Mouse (Mus musculus): ENCODE measurements around the gene Ifi203.
"Not testable (repeated sequence)": the region's sequence is repeated elsewhere in the genome, so short reads cannot be mapped to it uniquely, and the experiment has no call there.

Ifi203 gene

DNA sequence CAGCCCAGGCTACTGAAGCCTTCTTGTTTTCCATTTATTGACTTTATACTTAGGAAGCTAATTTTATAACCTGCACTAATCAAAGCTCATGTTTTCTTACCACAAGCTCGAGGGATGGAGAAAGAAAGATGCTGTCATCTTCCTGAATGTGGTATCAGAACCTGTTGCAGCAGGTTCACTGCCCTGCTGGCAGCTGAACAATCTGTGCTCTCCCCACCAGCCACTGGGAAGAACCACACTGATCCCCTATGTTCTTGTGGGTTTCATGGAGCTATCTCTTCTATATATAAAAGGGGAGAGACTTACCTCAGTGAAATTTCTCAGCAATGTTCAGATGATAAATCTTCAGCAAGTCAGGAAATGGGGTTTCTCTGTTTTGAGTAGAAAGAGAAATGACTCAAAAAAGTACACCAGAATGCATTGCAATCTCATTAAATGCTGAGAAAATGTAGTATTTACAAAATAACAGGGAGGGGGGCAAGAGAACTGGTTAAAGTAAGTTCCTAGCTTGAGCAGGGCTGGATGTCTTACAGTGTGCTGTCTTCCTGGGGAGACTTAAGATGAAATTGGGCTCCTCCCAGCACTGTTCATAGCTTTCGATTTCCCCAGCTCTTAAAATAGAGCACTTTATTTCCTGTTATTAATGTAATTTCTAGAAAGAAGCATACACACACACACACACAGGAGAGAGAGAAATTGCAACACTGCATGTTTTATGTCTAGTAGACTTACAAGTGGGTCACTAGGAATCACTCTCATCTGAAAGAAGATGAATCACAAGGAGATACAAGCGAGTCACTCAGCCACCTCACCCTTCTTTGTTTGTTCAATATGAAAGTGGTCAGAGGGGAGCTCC lies at the start of gene Ifi203, which contains the start of gene Mndal:
TSS of gene Ifi203 (minus strand) at position 749 of the 856 bp plus-strand sequence.
TSS of gene Mndal (minus strand) at position 568 of the 856 bp plus-strand sequence.
- DNase-seq (ENCODE audit: extremely low read depth, low read depth, low spot score): not testable (repeated sequence)

- not testable (repeated sequence) for DNase-seq (ENCODE audit: extremely low read depth, low read depth, low spot score)
These were observed 40.3 kb upstream of the Ifi203 start, which contains the start of gene Ifi202b for GRCm38 (mm10) chr1:173982694-173983305. Gene Ifi202b, minus strand, starts transcription at chr1:173982744.

DNA sequence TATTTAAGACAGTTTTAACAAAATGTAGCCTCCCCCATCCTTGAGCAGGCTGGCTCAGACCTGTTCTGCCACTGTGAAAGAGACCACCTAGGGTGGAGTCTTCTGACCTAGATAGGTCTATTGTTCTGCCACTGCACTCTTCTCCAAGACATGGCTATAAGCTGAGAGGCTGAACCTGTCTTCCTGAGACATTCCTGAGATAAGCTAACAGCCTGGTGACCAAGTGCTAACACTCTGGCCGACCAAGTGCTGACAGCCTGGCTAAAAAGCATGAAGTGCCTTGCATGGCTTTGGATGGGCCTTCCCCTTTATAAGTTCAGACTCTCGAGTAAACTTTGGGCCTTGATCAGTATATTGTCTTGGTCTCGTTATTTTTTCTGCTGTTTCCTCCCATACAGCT lies 38.6 kb upstream of the Ifi203 start:
- not testable (repeated sequence) for DNase-seq (ENCODE audit: extremely low read depth, low read depth, low spot score)

DNA sequence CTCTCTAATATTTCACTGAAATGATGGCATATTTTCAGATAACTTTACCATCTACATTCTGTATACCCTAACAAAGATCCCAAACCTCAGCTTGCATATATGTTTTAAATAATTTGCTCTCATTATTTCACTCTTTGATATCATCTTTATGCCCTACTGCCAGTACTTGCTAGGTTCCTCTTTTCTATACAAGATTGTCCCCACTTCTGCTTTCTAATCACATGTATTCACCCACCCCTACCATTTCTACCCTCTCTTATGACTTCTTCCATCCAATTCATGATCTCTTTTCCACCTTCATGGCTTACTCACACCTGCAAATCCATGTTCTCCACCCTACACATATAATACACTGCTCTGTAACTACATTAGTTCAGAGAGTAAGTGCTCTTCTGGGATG lies 35.1 kb upstream of the Ifi203 start:
- no peak for DNase-seq (ENCODE audit: extremely low read depth, low read depth, low spot score)

- DNase-seq (ENCODE audit: extremely low read depth, low read depth, low spot score): no peak
These were observed 30.6 kb upstream of the Ifi203 start for GRCm38 (mm10) chr1:173973111-173973510.

GRCm38 (mm10) chr1:173961491-173961890 lies 19.0 kb upstream of the Ifi203 start:
- DNase-seq (ENCODE audit: extremely low read depth, low read depth, low spot score): not testable (repeated sequence)

- not testable (repeated sequence) for DNase-seq (ENCODE audit: extremely low read depth, low read depth, low spot score)
These were observed 17.5 kb upstream of the Ifi203 start for GRCm38 (mm10) chr1:173959998-173960397.

DNA sequence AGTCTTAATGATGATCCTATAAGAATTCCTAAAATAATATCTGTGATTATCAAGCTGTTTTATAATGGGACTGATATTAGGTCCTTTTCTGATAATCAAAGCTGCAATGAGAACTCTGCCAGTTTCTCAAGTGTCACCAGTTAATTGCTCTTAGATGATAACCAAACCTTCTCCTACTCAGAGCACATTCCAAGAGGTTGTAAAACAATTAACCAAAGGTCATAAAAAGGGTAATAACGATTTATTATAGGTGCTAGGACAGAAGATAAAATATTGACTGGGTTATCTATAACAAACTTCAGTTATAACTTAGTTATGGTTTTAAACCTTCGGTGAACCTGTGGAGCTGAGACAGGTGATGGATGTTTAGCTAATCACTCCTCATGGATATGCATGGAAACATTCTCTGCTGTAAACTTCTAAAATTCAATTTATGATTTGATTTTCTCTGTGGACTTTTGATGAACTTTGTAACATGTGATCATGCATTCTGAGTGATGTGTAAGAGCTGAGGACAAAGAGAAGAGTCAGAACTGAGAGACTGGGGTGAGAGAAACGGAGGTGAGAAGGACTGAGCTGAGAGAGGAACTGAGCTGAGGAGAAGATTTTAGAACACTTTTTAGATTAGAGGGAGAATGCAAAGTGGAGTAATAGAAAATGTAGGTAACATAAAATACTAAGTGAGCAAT lies 13.5 kb upstream of the Ifi203 start:
- DNase-seq (ENCODE audit: extremely low read depth, low read depth, low spot score): not testable (repeated sequence)

DNA sequence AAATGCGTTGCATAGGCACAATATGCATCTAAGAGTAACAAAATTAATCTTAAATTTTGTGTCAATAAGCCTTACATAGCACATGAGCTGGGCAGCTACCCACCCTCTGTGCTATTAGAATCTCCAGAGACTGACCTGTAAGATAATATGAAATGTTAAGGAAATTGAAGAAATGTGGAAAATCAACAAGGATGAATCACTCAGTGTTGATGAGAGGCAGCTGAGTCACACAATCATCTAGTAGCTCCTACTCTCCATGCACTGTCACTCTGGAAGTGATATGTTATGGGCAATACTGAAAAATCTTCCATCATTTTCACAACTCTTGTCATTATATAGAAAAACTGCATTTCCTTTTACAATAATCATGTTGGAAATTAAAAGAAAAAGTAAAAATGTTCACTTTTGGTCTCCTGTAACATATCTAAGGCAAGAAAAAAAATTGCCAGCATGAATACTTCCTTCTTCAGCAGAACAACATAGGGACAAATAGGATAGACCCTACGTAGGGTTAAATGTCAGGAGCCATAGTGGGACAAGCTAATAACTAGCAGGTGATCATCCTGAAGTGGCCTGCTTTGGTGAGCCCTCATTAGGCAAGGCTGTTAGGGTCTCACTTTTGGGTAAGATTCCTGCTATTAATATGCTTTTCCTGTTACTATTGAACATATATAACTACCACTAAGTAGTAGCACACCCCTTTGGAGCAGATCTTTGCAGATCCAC lies 12.8 kb upstream of the Ifi203 start:
- no peak for DNase-seq (ENCODE audit: extremely low read depth, low read depth, low spot score)

DNA sequence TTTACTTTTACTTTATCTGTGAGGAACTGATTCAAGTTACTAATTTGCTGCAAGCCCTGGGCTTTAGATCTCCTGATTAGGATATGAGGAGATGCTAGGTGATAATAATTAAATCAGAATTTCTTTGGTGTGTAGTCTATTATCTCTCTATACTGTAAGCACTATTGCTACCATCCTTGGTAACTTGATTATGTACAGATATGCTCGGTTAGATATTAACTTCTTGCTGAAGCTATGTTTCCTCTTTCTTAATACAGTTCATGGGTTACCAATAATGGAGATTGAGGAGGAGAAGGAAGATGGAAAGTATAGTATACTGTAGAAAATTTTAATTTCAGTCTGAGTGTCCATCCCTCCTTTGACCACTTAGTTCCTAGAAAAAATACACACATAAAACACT lies 11.1 kb upstream of the Ifi203 start:
- DNase-seq (ENCODE audit: extremely low read depth, low read depth, low spot score): no peak

DNA sequence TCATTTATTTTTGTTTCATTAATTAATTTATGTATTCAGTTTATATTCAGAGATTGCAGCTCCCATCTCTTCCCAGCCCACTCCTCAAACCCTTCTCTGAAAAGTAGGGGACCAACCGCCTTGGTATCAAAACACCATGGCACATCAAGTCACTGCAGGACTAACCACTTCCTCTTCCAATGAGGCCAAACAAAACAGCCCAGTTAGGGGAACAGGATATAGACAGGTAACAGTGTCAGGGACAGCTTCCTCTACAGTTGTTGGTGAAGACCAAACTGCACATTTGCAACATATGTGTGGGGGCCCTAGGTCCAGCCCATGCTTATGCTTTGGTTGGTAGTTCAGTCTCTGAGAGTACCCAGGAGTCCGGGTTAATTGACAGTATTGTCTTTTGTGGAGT lies 6.6 kb upstream of the Ifi203 start:
- DNase-seq (ENCODE audit: extremely low read depth, low read depth, low spot score): not testable (repeated sequence)

GRCm38 (mm10) chr1:173942780-173943066 lies 251 bp upstream of the Ifi203 start:
- not testable (repeated sequence) for DNase-seq (ENCODE audit: extremely low read depth, low read depth, low spot score)

DNA sequence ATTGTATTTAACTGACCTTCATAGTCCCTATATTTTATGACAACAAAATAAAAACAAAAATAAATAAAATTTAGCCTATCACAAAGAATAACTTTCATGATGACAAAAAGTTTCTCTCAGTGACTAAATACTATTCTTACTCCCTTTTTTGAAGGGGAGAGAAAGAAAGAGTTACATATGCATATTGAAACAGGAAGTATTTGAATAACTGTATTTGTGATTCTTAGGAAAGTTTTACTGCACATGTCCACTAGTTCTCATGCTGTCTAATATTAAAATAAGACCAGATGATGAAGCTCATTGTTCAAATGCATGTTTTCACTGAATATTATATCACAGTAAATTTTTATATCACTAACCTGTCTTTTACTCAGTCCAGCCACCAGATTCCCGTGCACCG lies 950 bp downstream of the Ifi203 start:
- DNase-seq (ENCODE audit: extremely low read depth, low read depth, low spot score): not testable (repeated sequence)

GRCm38 (mm10) chr1:173919279-173919678 lies 23.2 kb downstream of the Ifi203 start:
- not testable (repeated sequence) for DNase-seq (ENCODE audit: extremely low read depth, low read depth, low spot score)

DNA sequence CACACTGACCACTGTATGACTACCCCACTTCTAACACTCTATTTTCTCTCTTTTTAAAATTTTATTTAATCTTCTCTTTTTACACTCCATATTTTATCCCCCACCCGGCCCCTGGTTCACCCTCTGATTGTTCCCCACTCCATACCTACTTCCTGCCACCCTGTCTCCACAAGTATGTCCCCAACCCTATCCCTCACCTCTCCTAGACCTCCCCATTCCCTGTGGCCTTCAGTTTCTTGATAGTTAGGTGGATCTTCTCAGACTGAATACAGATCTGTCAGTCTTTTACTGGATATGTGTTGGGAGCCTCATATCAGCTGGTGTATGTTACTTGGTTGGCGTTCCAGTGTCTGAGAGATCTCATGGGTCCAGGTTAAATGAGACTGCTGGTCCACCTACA lies 27.9 kb downstream of the Ifi203 start:
- DNase-seq (ENCODE audit: extremely low read depth, low read depth, low spot score): no peak

DNA sequence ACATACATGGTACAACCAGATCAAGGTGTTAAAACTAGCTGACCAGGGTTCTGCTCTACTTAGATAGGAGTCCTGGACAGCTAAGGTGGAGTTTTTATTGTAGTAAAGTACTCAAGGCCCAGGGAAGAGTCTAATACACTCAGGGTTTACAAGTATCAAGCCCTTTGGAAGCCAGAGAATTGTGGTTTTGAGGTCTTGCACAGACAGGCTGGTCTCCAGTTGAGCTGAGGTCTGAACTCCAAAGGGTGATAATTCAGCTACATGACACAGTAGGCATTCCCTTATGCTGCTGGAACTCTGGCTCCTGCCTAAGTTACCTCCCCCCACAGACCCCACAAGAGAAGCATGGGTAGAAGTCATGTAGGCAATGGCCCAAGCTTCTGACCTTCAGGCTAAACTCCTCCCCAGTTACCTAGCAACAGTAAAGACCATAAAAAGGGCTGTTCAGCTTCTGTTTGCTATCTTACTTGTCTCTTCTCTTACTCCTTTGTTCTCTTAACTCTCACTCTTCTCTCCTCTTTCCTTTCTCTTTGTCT lies 29.1 kb downstream of the Ifi203 start:
- DNase-seq (ENCODE audit: extremely low read depth, low read depth, low spot score): not testable (repeated sequence)

DNA sequence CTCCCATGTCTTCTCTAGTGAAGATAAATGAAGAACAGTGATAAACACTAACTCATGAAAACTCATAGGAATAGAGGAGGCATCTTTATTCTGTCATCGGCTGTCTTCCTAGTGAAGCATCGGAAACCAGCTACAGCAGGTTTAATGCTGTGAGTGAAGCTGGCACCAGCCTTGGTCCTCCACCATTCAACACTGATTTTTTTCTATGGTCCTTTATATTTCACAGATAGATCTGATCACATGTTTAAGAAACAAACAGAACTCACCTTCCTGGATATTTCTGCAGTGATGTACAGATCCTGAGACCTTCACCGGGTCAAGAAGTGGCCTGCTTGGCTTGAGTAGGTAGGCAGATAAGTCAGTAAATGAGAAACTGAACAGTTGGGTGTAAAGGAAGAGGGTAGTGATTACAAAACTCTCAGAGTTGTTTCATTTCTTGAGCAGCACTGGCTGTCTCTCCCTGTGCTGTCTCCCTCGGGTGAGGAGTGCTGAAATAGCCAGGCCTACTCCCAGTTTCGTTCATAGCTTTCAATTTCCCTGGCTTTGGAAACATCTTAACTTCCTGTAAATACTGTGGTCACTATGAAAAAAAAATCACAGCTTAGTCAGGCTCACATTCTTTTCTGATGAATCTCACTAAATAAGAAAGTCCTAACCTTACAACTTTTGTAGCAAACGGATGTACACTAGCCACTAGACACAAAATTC lies 29.8 kb downstream of the Ifi203 start, which contains the start of gene Ifi211:
TSS of gene Ifi211 (minus strand) at position 499 of the 708 bp plus-strand sequence.
- not testable (repeated sequence) for DNase-seq (ENCODE audit: extremely low read depth, low read depth, low spot score)

DNA sequence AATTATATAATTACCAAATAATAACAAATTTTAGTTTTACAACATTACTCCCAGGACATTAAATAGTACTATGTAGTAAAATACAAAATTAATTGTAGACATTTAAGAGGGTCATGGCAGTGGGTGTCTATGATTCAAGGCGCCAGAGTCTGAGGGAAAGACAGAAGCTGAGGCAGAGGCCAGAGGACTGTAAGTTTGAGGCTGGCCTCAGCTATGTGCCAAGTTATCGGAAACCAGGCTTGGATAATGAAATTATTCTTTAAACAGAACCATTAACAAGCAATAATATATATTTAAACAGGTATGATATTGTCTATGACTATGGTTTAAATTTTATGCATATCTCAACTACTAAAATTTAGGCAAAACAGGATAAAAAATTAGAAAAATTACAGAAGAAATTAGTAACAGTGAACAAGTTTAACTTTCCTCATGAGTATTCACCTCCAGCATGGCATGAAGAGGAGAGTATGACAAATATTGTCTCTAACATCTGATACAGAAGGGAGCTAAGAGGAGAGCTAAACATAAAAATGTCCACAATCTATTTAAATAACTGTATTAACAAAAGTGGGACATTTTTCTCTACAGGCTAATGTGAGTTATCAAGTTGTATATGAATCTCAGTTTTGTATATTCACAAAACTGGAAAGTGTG lies 30.5 kb downstream of the Ifi203 start:
- DNase-seq (ENCODE audit: extremely low read depth, low read depth, low spot score): no peak

- DNase-seq (ENCODE audit: extremely low read depth, low read depth, low spot score): not testable (repeated sequence)
These were observed 34.1 kb downstream of the Ifi203 start for GRCm38 (mm10) chr1:173908390-173908789.
